Mouse (Mus musculus): ENCODE results near the gene Tmprss5. TPM values are rescaled to one million over a fixed set of nuclear protein-coding genes. Genes with fewer than 3 reads are reported as not detected.
A peak's percentile ranks its signal among the peaks of the same experiment; 100 is the strongest.

Gene Tmprss5
- polyA plus RNA-seq, 1 experiment from 2014 or later = 1.4 TPM

- Histone ChIP-seq H3K27me3 (replicated peaks; ENCODE audit: control insufficient read depth, insufficient read depth, low read length) (no peaks in the 10 kb centered on the region), H3K4me3 (ENCODE audit: low read length) (no peak overlapping the region), H3K27ac (ENCODE audit: low read depth, low read length) (no peak overlapping the region), H3K4me2 (ENCODE audit: low read length) (no peak overlapping the region), H3K9me3 (ENCODE audit: control insufficient read depth, low read length) (no peaks in the 10 kb centered on the region), H3K4me1 (ENCODE audit: control insufficient read depth, insufficient read depth, low read depth, low read length) (peaks cover 7% of the 10 kb centered on the region), H3K9ac (ENCODE audit: low read depth, low read length) (no peak overlapping the region), H3K36me3 (ENCODE audit: control insufficient read depth, insufficient read depth, low read length) (no peaks in the 10 kb centered on the region)
- no peak for ATAC-seq
- WGBS = 93% methylated on average over 3 of the region's 3 CpGs
These were observed 17.8 kb downstream of the Tmprss5 start for GRCm38 (mm10) chr9:49098871-49099270.

- Histone ChIP-seq H3K9me3 (ENCODE audit: control insufficient read depth, low read length) (no peaks in the 10 kb centered on the region), H3K36me3 (ENCODE audit: control insufficient read depth, insufficient read depth, low read length) (no peaks in the 10 kb centered on the region), H3K4me2 (ENCODE audit: low read length) (no peak overlapping the region), H3K27ac (ENCODE audit: low read depth, low read length) (no peak overlapping the region), H3K9ac (ENCODE audit: low read depth, low read length) (no peak overlapping the region), H3K4me3 (ENCODE audit: low read length) (no peak overlapping the region), H3K27me3 (replicated peaks; ENCODE audit: control insufficient read depth, insufficient read depth, low read length) (no peaks in the 10 kb centered on the region), H3K4me1 (ENCODE audit: control insufficient read depth, insufficient read depth, low read depth, low read length) (peaks cover 7% of the 10 kb centered on the region)
- ATAC-seq = peak; percentile 88
- 14% methylated on average over 1 of the region's 1 CpGs for WGBS
These were observed 21.3 kb downstream of the Tmprss5 start for GRCm38 (mm10) chr9:49102328-49102727.

DNA sequence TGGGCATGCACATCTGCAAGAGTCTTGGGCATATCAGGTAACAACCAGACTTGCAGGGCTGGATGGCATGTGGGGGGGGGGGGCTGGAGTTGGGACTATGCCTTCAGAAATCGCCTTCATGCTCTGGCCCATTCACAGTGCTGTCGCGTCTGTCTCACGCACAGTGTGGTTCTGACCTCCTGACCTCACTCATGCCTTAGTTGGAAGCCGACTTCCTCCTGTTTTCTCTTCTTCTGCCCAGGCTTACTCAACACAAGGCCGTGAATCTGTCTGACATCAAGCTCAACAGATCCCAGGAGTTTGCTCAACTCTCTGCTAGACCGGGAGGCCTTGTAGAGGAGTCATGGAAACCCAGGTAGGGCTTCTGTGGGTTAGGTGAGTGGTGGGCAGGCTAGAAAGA, 28.0 kb downstream of the Tmprss5 start:
- Histone ChIP-seq H3K27me3 (replicated peaks; ENCODE audit: control insufficient read depth, insufficient read depth, low read length) (no peaks in the 10 kb centered on the region), H3K4me2 (ENCODE audit: low read length) (no peak overlapping the region), H3K4me3 (ENCODE audit: low read length) (no peak overlapping the region), H3K36me3 (ENCODE audit: control insufficient read depth, insufficient read depth, low read length) (no peaks in the 10 kb centered on the region), H3K9ac (ENCODE audit: low read depth, low read length) (no peak overlapping the region), H3K9me3 (ENCODE audit: control insufficient read depth, low read length) (no peaks in the 10 kb centered on the region), H3K27ac (ENCODE audit: low read depth, low read length) (no peak overlapping the region), H3K4me1 (ENCODE audit: control insufficient read depth, insufficient read depth, low read depth, low read length) (no peaks in the 10 kb centered on the region)
- ATAC-seq = no peak
- WGBS = 34% methylated on average over 7 of the region's 7 CpGs

DNA sequence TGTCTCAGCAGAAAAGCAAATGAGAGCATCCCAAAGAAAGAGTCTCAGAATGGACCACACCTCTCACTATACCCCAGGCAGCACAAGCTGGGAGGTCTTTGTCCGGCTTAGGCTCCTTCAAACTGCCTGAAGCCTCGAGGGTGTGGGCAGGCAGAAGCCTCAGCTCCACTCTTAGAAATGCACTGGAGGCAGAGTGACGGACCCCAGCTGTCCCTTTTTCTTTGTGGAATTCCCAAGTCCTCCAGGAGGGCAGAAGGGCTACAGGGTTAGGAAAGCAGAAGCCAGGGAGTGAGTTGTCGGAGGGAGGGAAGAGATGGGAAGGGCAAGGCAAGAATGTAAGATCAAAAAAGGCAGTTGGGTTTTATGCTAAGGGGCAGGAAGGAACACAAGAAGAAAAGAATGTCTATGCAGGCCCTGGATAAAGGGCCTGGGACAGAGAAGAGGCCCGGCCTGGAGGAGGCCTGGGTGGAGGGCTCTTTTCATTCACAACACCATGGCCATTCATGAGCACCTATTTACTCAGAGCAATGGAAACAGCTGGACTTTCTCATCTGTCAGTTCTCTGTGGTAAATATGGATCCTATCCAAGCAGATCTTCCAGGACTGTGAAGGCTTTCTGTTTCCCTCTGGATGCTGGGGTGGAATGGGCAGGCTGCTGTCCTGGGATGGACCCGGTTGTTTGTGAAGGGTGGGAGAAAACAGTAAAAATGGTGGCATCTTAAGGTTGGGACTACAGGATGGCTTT, 29.6 kb downstream of the Tmprss5 start:
- Histone ChIP-seq H3K4me1 (ENCODE audit: control insufficient read depth, insufficient read depth, low read depth, low read length) (no peaks in the 10 kb centered on the region), H3K36me3 (ENCODE audit: control insufficient read depth, insufficient read depth, low read length) (no peaks in the 10 kb centered on the region), H3K9me3 (ENCODE audit: control insufficient read depth, low read length) (no peaks in the 10 kb centered on the region), H3K9ac (ENCODE audit: low read depth, low read length) (no peak overlapping the region), H3K27me3 (replicated peaks; ENCODE audit: control insufficient read depth, insufficient read depth, low read length) (no peaks in the 10 kb centered on the region), H3K4me3 (ENCODE audit: low read length) (no peak overlapping the region), H3K27ac (ENCODE audit: low read depth, low read length) (no peak overlapping the region), H3K4me2 (ENCODE audit: low read length) (no peak overlapping the region)
- 43% methylated on average over 6 of the region's 6 CpGs for WGBS
- ATAC-seq = no peak

- no peaks in the 10 kb centered on the region for H3K27me3 ChIP-seq (replicated peaks; ENCODE audit: control insufficient read depth, insufficient read depth, low read length)
- H3K4me2 ChIP-seq (ENCODE audit: low read length) = no peak overlapping the region
- ATAC-seq = no peak
- no peaks in the 10 kb centered on the region for H3K9me3 ChIP-seq (ENCODE audit: control insufficient read depth, low read length)
- H3K27ac ChIP-seq (ENCODE audit: low read depth, low read length) = no peak overlapping the region
- no peaks in the 10 kb centered on the region for H3K36me3 ChIP-seq (ENCODE audit: control insufficient read depth, insufficient read depth, low read length)
- no peak overlapping the region for H3K9ac ChIP-seq (ENCODE audit: low read depth, low read length)
- H3K4me1 ChIP-seq (ENCODE audit: control insufficient read depth, insufficient read depth, low read depth, low read length) = no peaks in the 10 kb centered on the region
- 91% methylated on average over 5 of the region's 5 CpGs for WGBS
- no peak overlapping the region for H3K4me3 ChIP-seq (ENCODE audit: low read length)
These were observed 30.2 kb downstream of the Tmprss5 start for GRCm38 (mm10) chr9:49111296-49111695.

GRCm38 (mm10) chr9:49118271-49118825, 37.3 kb downstream of the Tmprss5 start:
- no peak for ATAC-seq
- Histone ChIP-seq H3K36me3 (ENCODE audit: control insufficient read depth, insufficient read depth, low read length) (no peaks in the 10 kb centered on the region), H3K9ac (ENCODE audit: low read depth, low read length) (no peak overlapping the region), H3K9me3 (ENCODE audit: control insufficient read depth, low read length) (no peaks in the 10 kb centered on the region), H3K4me1 (ENCODE audit: control insufficient read depth, insufficient read depth, low read depth, low read length) (no peaks in the 10 kb centered on the region), H3K27me3 (replicated peaks; ENCODE audit: control insufficient read depth, insufficient read depth, low read length) (no peaks in the 10 kb centered on the region), H3K27ac (ENCODE audit: low read depth, low read length) (no peak overlapping the region), H3K4me3 (ENCODE audit: low read length) (no peak overlapping the region), H3K4me2 (ENCODE audit: low read length) (no peak overlapping the region)
- 39% methylated on average over 3 of the region's 3 CpGs for WGBS

- WGBS = 76% methylated on average over 4 of the region's 4 CpGs
- Histone ChIP-seq H3K4me3 (ENCODE audit: low read length) (no peak overlapping the region), H3K9ac (ENCODE audit: low read depth, low read length) (no peak overlapping the region), H3K4me1 (ENCODE audit: control insufficient read depth, insufficient read depth, low read depth, low read length) (no peaks in the 10 kb centered on the region), H3K9me3 (ENCODE audit: control insufficient read depth, low read length) (no peaks in the 10 kb centered on the region), H3K4me2 (ENCODE audit: low read length) (no peak overlapping the region), H3K27me3 (replicated peaks; ENCODE audit: control insufficient read depth, insufficient read depth, low read length) (no peaks in the 10 kb centered on the region), H3K36me3 (ENCODE audit: control insufficient read depth, insufficient read depth, low read length) (no peaks in the 10 kb centered on the region), H3K27ac (ENCODE audit: low read depth, low read length) (no peak overlapping the region)
- no peak for ATAC-seq
These were observed 38.7 kb downstream of the Tmprss5 start for GRCm38 (mm10) chr9:49119759-49120158.

GRCm38 (mm10) chr9:49125706-49126105, 44.6 kb downstream of the Tmprss5 start:
- Histone ChIP-seq H3K27ac (ENCODE audit: low read depth, low read length) (no peak overlapping the region), H3K9me3 (ENCODE audit: control insufficient read depth, low read length) (no peaks in the 10 kb centered on the region), H3K9ac (ENCODE audit: low read depth, low read length) (no peak overlapping the region), H3K4me2 (ENCODE audit: low read length) (no peak overlapping the region), H3K4me3 (ENCODE audit: low read length) (no peak overlapping the region), H3K4me1 (ENCODE audit: control insufficient read depth, insufficient read depth, low read depth, low read length) (no peaks in the 10 kb centered on the region), H3K27me3 (replicated peaks; ENCODE audit: control insufficient read depth, insufficient read depth, low read length) (no peaks in the 10 kb centered on the region), H3K36me3 (ENCODE audit: control insufficient read depth, insufficient read depth, low read length) (no peaks in the 10 kb centered on the region)
- no peak for ATAC-seq
- 63% methylated on average over 7 of the region's 7 CpGs for WGBS

- WGBS = 35% methylated on average over 5 of the region's 5 CpGs
- H3K4me2 ChIP-seq (ENCODE audit: low read length) = no peak overlapping the region
- no peak overlapping the region for H3K27ac ChIP-seq (ENCODE audit: low read depth, low read length)
- no peaks in the 10 kb centered on the region for H3K4me1 ChIP-seq (ENCODE audit: control insufficient read depth, insufficient read depth, low read depth, low read length)
- no peaks in the 10 kb centered on the region for H3K9me3 ChIP-seq (ENCODE audit: control insufficient read depth, low read length)
- H3K9ac ChIP-seq (ENCODE audit: low read depth, low read length) = no peak overlapping the region
- no peaks in the 10 kb centered on the region for H3K27me3 ChIP-seq (replicated peaks; ENCODE audit: control insufficient read depth, insufficient read depth, low read length)
- H3K36me3 ChIP-seq (ENCODE audit: control insufficient read depth, insufficient read depth, low read length) = no peaks in the 10 kb centered on the region
- ATAC-seq = no peak
- no peak overlapping the region for H3K4me3 ChIP-seq (ENCODE audit: low read length)
These were observed 49.5 kb downstream of the Tmprss5 start for GRCm38 (mm10) chr9:49130514-49131010.
